Mouse (Mus musculus): ENCODE measurements around the gene Kat2b. TPM values are rescaled to one million over a fixed set of nuclear protein-coding genes. Genes with fewer than 3 reads are reported as not detected.
"Not testable (repeated sequence)": the region's sequence is repeated elsewhere in the genome, so short reads cannot be mapped to it uniquely, and the experiment has no call there.

The Kat2b gene
- polyA plus RNA-seq, 1 experiment from 2014 or later = 11.2 TPM

- H3K36me3 ChIP-seq (ENCODE audit: control insufficient read depth, insufficient read depth, low read length) = no peaks in the 10 kb centered on the region
Measured at GRCm38 (mm10) chr17:53567346-53568101, 863 bp downstream of the Kat2b start.

GRCm38 (mm10) chr17:53568118-53568517 is 1.5 kb downstream of the Kat2b start:
- Histone ChIP-seq H3K4me1 (ENCODE audit: control insufficient read depth, insufficient read depth, low read length) (peaks cover 21% of the 10 kb centered on the region), H3K27me3 (ENCODE audit: control insufficient read depth, insufficient read depth, low read length) (no peaks in the 10 kb centered on the region), H3K4me3 (ENCODE audit: low read depth, low read length) (peak overlapping the region; percentile 86), H3K27ac (ENCODE audit: low read depth, low read length) (peak overlapping the region; percentile 95), H3K4me2 (ENCODE audit: low read depth, low read length) (peak overlapping the region; percentile 77), H3K9me3 (ENCODE audit: control insufficient read depth, low read length) (no peaks in the 10 kb centered on the region), H3K36me3 (ENCODE audit: control insufficient read depth, insufficient read depth, low read length) (no peaks in the 10 kb centered on the region), H3K9ac (replicated peaks; ENCODE audit: low read depth, low read length) (peak overlapping the region; percentile 95)
- ATAC-seq (ENCODE audit: low read depth) = peak; percentile 93
- 2% methylated on average over 15 of the region's 15 CpGs for WGBS

More at GRCm38 (mm10) chr17:53567346-53568101, 863 bp downstream of the Kat2b start:
- Histone ChIP-seq H3K27me3 (ENCODE audit: control insufficient read depth, insufficient read depth, low read length) (no peaks in the 10 kb centered on the region), H3K9ac (replicated peaks; ENCODE audit: low read depth, low read length) (peak overlapping the region; percentile 95), H3K9me3 (ENCODE audit: control insufficient read depth, low read length) (no peaks in the 10 kb centered on the region), H3K27ac (ENCODE audit: low read depth, low read length) (peak overlapping the region; percentile 95), H3K4me1 (ENCODE audit: control insufficient read depth, insufficient read depth, low read length) (peaks cover 21% of the 10 kb centered on the region), H3K4me2 (ENCODE audit: low read depth, low read length) (peak overlapping the region; percentile 77), H3K4me3 (ENCODE audit: low read depth, low read length) (peak overlapping the region; percentile 86)
- ATAC-seq (ENCODE audit: low read depth) = peak; percentile 74
- WGBS = under 1% methylated on average over 67 of the region's 67 CpGs

- no peaks in the 10 kb centered on the region for H3K36me3 ChIP-seq (ENCODE audit: control insufficient read depth, insufficient read depth, low read length)
- no peaks in the 10 kb centered on the region for H3K27me3 ChIP-seq (ENCODE audit: control insufficient read depth, insufficient read depth, low read length)
- H3K4me3 ChIP-seq (ENCODE audit: low read depth, low read length) = peak overlapping the region; percentile 86
- WGBS = 34% methylated on average over 8 of the region's 8 CpGs
- peak overlapping the region; percentile 95; the same call in 1 of the 2 replicates for H3K27ac ChIP-seq (ENCODE audit: low read depth, low read length)
- peaks cover 21% of the 10 kb centered on the region for H3K4me1 ChIP-seq (ENCODE audit: control insufficient read depth, insufficient read depth, low read length)
- peak overlapping the region; percentile 77 for H3K4me2 ChIP-seq (ENCODE audit: low read depth, low read length)
- no peak for ATAC-seq (ENCODE audit: low read depth)
- H3K9ac ChIP-seq (replicated peaks; ENCODE audit: low read depth, low read length) = peak overlapping the region; percentile 95
- H3K9me3 ChIP-seq (ENCODE audit: control insufficient read depth, low read length) = no peaks in the 10 kb centered on the region
Measured at GRCm38 (mm10) chr17:53568734-53569386, 2.2 kb downstream of the Kat2b start.

GRCm38 (mm10) chr17:53569829-53570228 is 3.2 kb downstream of the Kat2b start:
- Histone ChIP-seq H3K9ac (replicated peaks; ENCODE audit: low read depth, low read length) (no peak overlapping the region), H3K4me1 (ENCODE audit: control insufficient read depth, insufficient read depth, low read length) (peaks cover 21% of the 10 kb centered on the region), H3K27ac (ENCODE audit: low read depth, low read length) (no peak overlapping the region), H3K36me3 (ENCODE audit: control insufficient read depth, insufficient read depth, low read length) (no peaks in the 10 kb centered on the region), H3K4me2 (ENCODE audit: low read depth, low read length) (peak overlapping the region; percentile 6; the same call in 1 of the 2 replicates), H3K9me3 (ENCODE audit: control insufficient read depth, low read length) (no peaks in the 10 kb centered on the region), H3K4me3 (ENCODE audit: low read depth, low read length) (no peak overlapping the region), H3K27me3 (ENCODE audit: control insufficient read depth, insufficient read depth, low read length) (no peaks in the 10 kb centered on the region)
- 36% methylated on average over 6 of the region's 6 CpGs for WGBS
- ATAC-seq (ENCODE audit: low read depth) = no peak

- no peaks in the 10 kb centered on the region for H3K9me3 ChIP-seq (ENCODE audit: control insufficient read depth, low read length)
- ATAC-seq (ENCODE audit: low read depth) = no peak
- H3K27ac ChIP-seq (ENCODE audit: low read depth, low read length) = no peak overlapping the region
- H3K4me3 ChIP-seq (ENCODE audit: low read depth, low read length) = no peak overlapping the region
- H3K9ac ChIP-seq (replicated peaks; ENCODE audit: low read depth, low read length) = 0 out of 2 replicates have a peak overlapping the region, but pooled peaks have one; percentile 7
- H3K36me3 ChIP-seq (ENCODE audit: control insufficient read depth, insufficient read depth, low read length) = no peaks in the 10 kb centered on the region
- 56% methylated on average over 10 of the region's 10 CpGs for WGBS
- no peak overlapping the region for H3K4me2 ChIP-seq (ENCODE audit: low read depth, low read length)
- peaks cover 21% of the 10 kb centered on the region for H3K4me1 ChIP-seq (ENCODE audit: control insufficient read depth, insufficient read depth, low read length)
- H3K27me3 ChIP-seq (ENCODE audit: control insufficient read depth, insufficient read depth, low read length) = no peaks in the 10 kb centered on the region
Measured at GRCm38 (mm10) chr17:53570361-53570875, 3.8 kb downstream of the Kat2b start.

GRCm38 (mm10) chr17:53570932-53571331 is 4.3 kb downstream of the Kat2b start:
- 88% methylated on average over 5 of the region's 5 CpGs for WGBS
- not testable (repeated sequence) for H3K27ac ChIP-seq (ENCODE audit: low read depth, low read length); H3K9me3 ChIP-seq (ENCODE audit: control insufficient read depth, low read length); H3K27me3 ChIP-seq (ENCODE audit: control insufficient read depth, insufficient read depth, low read length); H3K36me3 ChIP-seq (ENCODE audit: control insufficient read depth, insufficient read depth, low read length); H3K4me2 ChIP-seq (ENCODE audit: low read depth, low read length); ATAC-seq (ENCODE audit: low read depth); H3K4me3 ChIP-seq (ENCODE audit: low read depth, low read length); H3K9ac ChIP-seq (replicated peaks; ENCODE audit: low read depth, low read length)
- peaks cover 21% of the 10 kb centered on the region for H3K4me1 ChIP-seq (ENCODE audit: control insufficient read depth, insufficient read depth, low read length)

- H3K9ac ChIP-seq (replicated peaks; ENCODE audit: low read depth, low read length) = no peak overlapping the region
- H3K4me1 ChIP-seq (ENCODE audit: control insufficient read depth, insufficient read depth, low read length) = peaks cover 21% of the 10 kb centered on the region
- no peak overlapping the region for H3K4me3 ChIP-seq (ENCODE audit: low read depth, low read length)
- H3K4me2 ChIP-seq (ENCODE audit: low read depth, low read length) = no peak overlapping the region
- ATAC-seq (ENCODE audit: low read depth) = no peak
- H3K9me3 ChIP-seq (ENCODE audit: control insufficient read depth, low read length) = no peaks in the 10 kb centered on the region
- no peak overlapping the region for H3K27ac ChIP-seq (ENCODE audit: low read depth, low read length)
- 65% methylated on average over 4 of the region's 4 CpGs for WGBS
- no peaks in the 10 kb centered on the region for H3K36me3 ChIP-seq (ENCODE audit: control insufficient read depth, insufficient read depth, low read length)
- no peaks in the 10 kb centered on the region for H3K27me3 ChIP-seq (ENCODE audit: control insufficient read depth, insufficient read depth, low read length)
Measured at GRCm38 (mm10) chr17:53573019-53573556, 6.4 kb downstream of the Kat2b start.

GRCm38 (mm10) chr17:53577151-53577550 is 10.5 kb downstream of the Kat2b start:
- H3K27ac ChIP-seq (ENCODE audit: low read depth, low read length) = no peak overlapping the region
- no peak overlapping the region for H3K9ac ChIP-seq (replicated peaks; ENCODE audit: low read depth, low read length)
- no peak overlapping the region for H3K4me2 ChIP-seq (ENCODE audit: low read depth, low read length)
- H3K27me3 ChIP-seq (ENCODE audit: control insufficient read depth, insufficient read depth, low read length) = no peaks in the 10 kb centered on the region
- no peaks in the 10 kb centered on the region for H3K36me3 ChIP-seq (ENCODE audit: control insufficient read depth, insufficient read depth, low read length)
- no peaks in the 10 kb centered on the region for H3K9me3 ChIP-seq (ENCODE audit: control insufficient read depth, low read length)
- WGBS = 91% methylated on average over 2 of the region's 2 CpGs
- ATAC-seq (ENCODE audit: low read depth) = no peak
- H3K4me3 ChIP-seq (ENCODE audit: low read depth, low read length) = no peak overlapping the region
- no peaks in the 10 kb centered on the region for H3K4me1 ChIP-seq (ENCODE audit: control insufficient read depth, insufficient read depth, low read length)

- no peak overlapping the region for H3K4me3 ChIP-seq (ENCODE audit: low read depth, low read length)
- no peaks in the 10 kb centered on the region for H3K4me1 ChIP-seq (ENCODE audit: control insufficient read depth, insufficient read depth, low read length)
- no peak overlapping the region for H3K4me2 ChIP-seq (ENCODE audit: low read depth, low read length)
- H3K27me3 ChIP-seq (ENCODE audit: control insufficient read depth, insufficient read depth, low read length) = no peaks in the 10 kb centered on the region
- no peaks in the 10 kb centered on the region for H3K9me3 ChIP-seq (ENCODE audit: control insufficient read depth, low read length)
- WGBS = 80% methylated on average over 5 of the region's 5 CpGs
- H3K9ac ChIP-seq (replicated peaks; ENCODE audit: low read depth, low read length) = no peak overlapping the region
- no peak overlapping the region for H3K27ac ChIP-seq (ENCODE audit: low read depth, low read length)
- ATAC-seq (ENCODE audit: low read depth) = no peak
- no peaks in the 10 kb centered on the region for H3K36me3 ChIP-seq (ENCODE audit: control insufficient read depth, insufficient read depth, low read length)
Measured at GRCm38 (mm10) chr17:53577754-53578153, 11.1 kb downstream of the Kat2b start.
